10 mouse cellular contexts compared by ENCODE assay signal in genomic region chr6:84736942-84737341, GRCm38 (mm10).
DNase-seq lines count a peak whose midpoint lies in the region; ATAC-seq and TF ChIP-seq lines count a peak whose summit lies in the region.
"Had no signal": no experiment of that assay in that cellular context is flagged by ENCODE, and none has a peak within 500 bp of the region (broad histone marks: within the 10 kb centered on the region; RNA-seq: fewer than 3 reads in every experiment).

No protein-coding gene starts in this region.

- WGBS in intestine, postnatal 0 days = 55% methylated on average over 3 of the region's 3 CpGs
- 52% methylated on average over 3 of the region's 3 CpGs for WGBS in intestine, embryonic 15.5 days

- no peak overlapping the region for H3K27ac ChIP-seq in intestine, postnatal 0 days (ENCODE audit: low read depth, low read length)
- no peak overlapping the region for H3K27ac ChIP-seq in intestine, embryonic 15.5 days
- H3K27ac ChIP-seq in left cerebral cortex, adult 2 months = no peak overlapping the region
- H3K27ac ChIP-seq: embryonic facial prominence, embryonic 13.5 days; limb, embryonic 12.5 days had no signal

- no peak overlapping the region for H3K4me3 ChIP-seq in intestine, postnatal 0 days (ENCODE audit: low read depth, low read length)
- no peak overlapping the region for H3K4me3 ChIP-seq in intestine, embryonic 15.5 days (replicated peaks)
- no peak overlapping the region for H3K4me3 ChIP-seq in G1E (ENCODE audit: low read depth, low read length)
- H3K4me3 ChIP-seq in left cerebral cortex, adult 2 months = no peak overlapping the region
- H3K4me3 ChIP-seq: embryonic facial prominence, embryonic 13.5 days; limb, embryonic 12.5 days had no signal

- no peak overlapping the region for H3K4me2 ChIP-seq in intestine, postnatal 0 days (replicated peaks; ENCODE audit: low read depth)
- H3K4me2 ChIP-seq in intestine, embryonic 15.5 days (replicated peaks) = no peak overlapping the region
- H3K4me2 ChIP-seq: embryonic facial prominence, embryonic 13.5 days; limb, embryonic 12.5 days had no signal

- DNase-seq in G1E (ENCODE audit: low spot score) = peak; percentile 8
- peak; percentile 35 for DNase-seq in brain, adult 2 months (ENCODE audit: low read depth, low spot score)
- DNase-seq in gastrocnemius, postnatal 14 days = peak; percentile 23
- peak; percentile 26 to 38 for DNase-seq in left cerebral cortex, adult 2 months (ENCODE audit: extremely low spot score in 1 of 2, low spot score in 2 of 2)
- DNase-seq in right cerebral cortex, postnatal 14 days = peak; percentile 37

- H3K9me3 ChIP-seq in intestine, postnatal 0 days (ENCODE audit: control insufficient read depth) = no peaks in the 10 kb centered on the region
- no peaks in the 10 kb centered on the region for H3K9me3 ChIP-seq in intestine, embryonic 15.5 days
- no peaks in the 10 kb centered on the region for H3K9me3 ChIP-seq in G1E (replicated peaks)
- H3K9me3 ChIP-seq: embryonic facial prominence, embryonic 13.5 days; limb, embryonic 12.5 days had no signal

- no peak for ATAC-seq in intestine, postnatal 0 days
- ATAC-seq in intestine, embryonic 15.5 days = no peak
- ATAC-seq in G1E (ENCODE audit: extremely low read depth, insufficient number of reproducible peaks, low FRiP score, poor library complexity, severe bottlenecking) = no peak
- no peak for ATAC-seq in erythroid progenitor cell, adult 5-6 weeks (replicated peaks; ENCODE audit: low FRiP score, poor library complexity, severe bottlenecking)

- no peak overlapping the region for H3K9ac ChIP-seq in intestine, postnatal 0 days (ENCODE audit: low read depth, low read length)
- H3K9ac ChIP-seq in intestine, embryonic 15.5 days = no peak overlapping the region
- H3K9ac ChIP-seq: embryonic facial prominence, embryonic 13.5 days; limb, embryonic 12.5 days had no signal

- H3K27me3 ChIP-seq in intestine, postnatal 0 days (replicated peaks; ENCODE audit: control insufficient read depth, insufficient read depth, low read length) = no peaks in the 10 kb centered on the region
- no peaks in the 10 kb centered on the region for H3K27me3 ChIP-seq in intestine, embryonic 15.5 days (replicated peaks)
- H3K27me3 ChIP-seq in G1E (ENCODE audit: insufficient read depth, low read length) = no peaks in the 10 kb centered on the region; the same call in 1 of the 2 replicates
- H3K27me3 ChIP-seq: embryonic facial prominence, embryonic 13.5 days; limb, embryonic 12.5 days had no signal

- peak; percentile 80 for TF ChIP-seq CTCF in intestine, postnatal 0 days (IDR thresholded peaks at IDR 0.05; ENCODE audit: low read depth)
- peak; percentile 60 for TF ChIP-seq CTCF in G1E (IDR thresholded peaks at IDR 0.05; ENCODE audit: low read depth, low read length)
- TF ChIP-seq CTCF in left cerebral cortex, adult 2 months (IDR thresholded peaks at IDR 0.05) = peak; percentile 74

- H3K36me3 ChIP-seq in intestine, postnatal 0 days (ENCODE audit: control insufficient read depth, insufficient read depth) = no peaks in the 10 kb centered on the region
- H3K36me3 ChIP-seq in intestine, embryonic 15.5 days = no peaks in the 10 kb centered on the region
- no peaks in the 10 kb centered on the region for H3K36me3 ChIP-seq in G1E (replicated peaks)
- H3K36me3 ChIP-seq: embryonic facial prominence, embryonic 13.5 days; limb, embryonic 12.5 days had no signal

- H3K4me1 ChIP-seq in intestine, postnatal 0 days (replicated peaks; ENCODE audit: control insufficient read depth, insufficient read depth, low read length) = no peaks in the 10 kb centered on the region
- no peaks in the 10 kb centered on the region for H3K4me1 ChIP-seq in intestine, embryonic 15.5 days (replicated peaks)
- peaks cover 10% of the 10 kb centered on the region for H3K4me1 ChIP-seq in G1E (ENCODE audit: insufficient read depth, low read depth, low read length)
- H3K4me1 ChIP-seq: limb, embryonic 12.5 days had no signal

- intact Hi-C loops in gastrocnemius, postnatal 14 days (cut with DNase I; ENCODE audit: low total_unique reads) = no loop called here
- intact Hi-C loops in left cerebral cortex, adult 2 months (cut with DNase I) = loop anchor here (10.0 kb wide), 1 partner anchor 412 kb away; no protein-coding TSS in a partner anchor
